Mouse (Mus musculus) spleen, adult 2 months (tissue): Measurements from ENCODE around the gene Rab3a.

Source experiments
- CTCF ChIP-seq: fragments of 200-500 bp; IDR thresholded peaks from 2 replicates; pipeline ENCODE4 v1.5.1; 2011; ENCODE audit warnings: mild to moderate bottlenecking, inconsistent platforms; ENCODE audit not compliant: insufficient read depth, insufficient read length, insufficient replicate concordance; ENCODE audit errors: extremely low read depth
- POLR2A ChIP-seq: fragments of 200-500 bp; IDR thresholded peaks from 2 replicates; pipeline ENCODE4 v1.6.1; 2011; ENCODE audit warnings: low read depth, low read length, inconsistent platforms

- no peak for TF ChIP-seq CTCF
- no peak for TF ChIP-seq POLR2A
These were observed 18.4 kb downstream of the Rab3a start for GRCm38 (mm10) chr8:70772890-70773289.
